ENCODE assay signal across 22 mouse cellular contexts in the genomic region with DNA sequence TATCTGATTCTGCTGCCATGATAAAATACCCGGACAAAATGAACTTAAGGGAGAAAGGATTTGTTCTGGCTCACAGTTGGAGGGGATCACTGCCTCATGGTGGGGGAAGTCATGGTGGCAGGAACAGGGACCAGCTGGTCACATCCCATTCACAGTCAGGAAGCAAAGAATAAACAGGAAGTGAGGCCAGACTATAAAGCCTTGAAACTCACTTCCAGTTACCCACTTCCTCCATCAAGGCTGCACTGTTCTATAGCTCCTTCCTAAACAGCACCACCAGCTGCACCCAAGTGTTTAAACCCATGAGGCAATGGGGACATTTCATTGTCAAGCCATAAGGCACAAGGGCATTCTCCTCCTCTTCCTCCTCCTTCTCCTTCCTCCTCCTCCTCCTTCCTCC.
DNase-seq lines count a peak whose midpoint lies in the region; ATAC-seq and TF ChIP-seq lines count a peak whose summit lies in the region.
"Had no signal": no experiment of that assay in that cellular context is flagged by ENCODE, and none has a peak within 500 bp of the region (broad histone marks: within the 10 kb centered on the region; RNA-seq: fewer than 3 reads in every experiment).

No protein-coding gene starts in this region.

- ATAC-seq in megakaryocyte, adult 5-6 weeks (ENCODE audit: poor library complexity, severe bottlenecking) = peak; percentile 52; the same call in 1 of the 2 replicates
- ATAC-seq: activated CD4-positive, CD25-positive, alpha-beta regulatory T cell, adult 4 months; CD4-positive, CD25-positive, alpha-beta regulatory T cell, adult 4 months; forebrain, embryonic 13.5 days; forebrain, embryonic 15.5 days; forebrain, postnatal 0 days; Patski had no signal

- 0 out of 2 replicates have a peak overlapping the region, but pooled peaks have one; percentile 4 for H3K27ac ChIP-seq in CH12.LX (ENCODE audit: insufficient read depth, low read depth)
- no peak overlapping the region for H3K27ac ChIP-seq in gastrocnemius, adult 2 months
- H3K27ac ChIP-seq: embryonic facial prominence, embryonic 10.5 days; embryonic facial prominence, embryonic 12.5 days; forebrain, embryonic 13.5 days; forebrain, embryonic 15.5 days had no signal

- no peaks in the 10 kb centered on the region; the same call in none of the 2 replicates for H3K79me2 ChIP-seq in CH12.LX (replicated peaks; ENCODE audit: control insufficient read depth, extremely low read depth, insufficient read depth, poor library complexity, severe bottlenecking)

- H3K4me2 ChIP-seq in CH12.LX (ENCODE audit: insufficient read depth, low read depth, poor library complexity, severe bottlenecking) = no peak overlapping the region
- H3K4me2 ChIP-seq: embryonic facial prominence, embryonic 12.5 days; forebrain, embryonic 13.5 days; forebrain, embryonic 15.5 days had no signal

- no peak for TF ChIP-seq CTCF in CH12.LX (conservative IDR thresholded peaks at IDR 0.05 in 1 of 2, IDR thresholded peaks at IDR 0.05 in 1 of 2; ENCODE audit: low read depth in 2 of 2, low read length in 2 of 2)
- TF ChIP-seq CTCF in gastrocnemius, adult 2 months (IDR thresholded peaks at IDR 0.05) = no peak

- intact Hi-C loops in gastrocnemius, adult 2 months (cut with DNase I) = no loop called here

- no peak overlapping the region for H3K4me3 ChIP-seq in CH12.LX (replicated peaks in 1 of 3; ENCODE audit: low read depth in 2 of 3, low read length in 2 of 3, poor library complexity in 1 of 3)
- H3K4me3 ChIP-seq in gastrocnemius, adult 2 months = no peak overlapping the region
- H3K4me3 ChIP-seq: embryonic facial prominence, embryonic 10.5 days; embryonic facial prominence, embryonic 12.5 days; forebrain, embryonic 13.5 days; forebrain, embryonic 15.5 days had no signal

- no peaks in the 10 kb centered on the region for H3K27me3 ChIP-seq in CH12.LX (replicated peaks)
- H3K27me3 ChIP-seq in splenic B cell, adult 2 months (ENCODE audit: control insufficient read depth, insufficient read depth, low read length, poor library complexity, severe bottlenecking) = no peaks in the 10 kb centered on the region
- H3K27me3 ChIP-seq: embryonic facial prominence, embryonic 12.5 days; forebrain, embryonic 13.5 days; forebrain, embryonic 15.5 days had no signal

- in situ Hi-C loops in CH12.LX (cut with MboI; ENCODE audit: low pct_ligation_motif_present, low pct_unique_long_range_greater_than_20kb, low sequenced_read_pairs) = no loop called here

- TF ChIP-seq RAD21 in CH12.LX (IDR thresholded peaks at IDR 0.05; ENCODE audit: low read depth, low read length) = no peak

- dilution Hi-C loops in CH12.LX (cut with MboI; ENCODE audit: extremely low pct_ligation_motif_present, extremely low pct_unique_long_range_greater_than_20kb, low sequenced_read_pairs) = no loop called here

- H3K4me1 ChIP-seq in CH12.LX (ENCODE audit: control insufficient read depth in 1 of 2, insufficient read depth in 2 of 2) = peaks cover 5 to 32% of the 10 kb centered on the region in 2 experiments
- H3K4me1 ChIP-seq: embryonic facial prominence, embryonic 10.5 days; embryonic facial prominence, embryonic 12.5 days; forebrain, embryonic 13.5 days; forebrain, embryonic 15.5 days had no signal

- TF ChIP-seq EP300 in CH12.LX (IDR thresholded peaks at IDR 0.05; ENCODE audit: low read length) = no peak

- peaks cover 39% of the 10 kb centered on the region for H3K9me3 ChIP-seq in CH12.LX (replicated peaks; ENCODE audit: low read length)

- TF ChIP-seq POLR2A in CH12.LX (IDR thresholded peaks at IDR 0.05; ENCODE audit: low read depth, low read length) = no peak

- H3K36me3 ChIP-seq in CH12.LX (replicated peaks in 1 of 2; ENCODE audit: control insufficient read depth in 1 of 2, insufficient read depth in 1 of 2, low read length in 1 of 2) = peaks cover 57 to 90% of the 10 kb centered on the region in 2 experiments
- H3K36me3 ChIP-seq in splenic B cell, adult 2 months (ENCODE audit: control insufficient read depth, insufficient read depth, low read length, poor library complexity, severe bottlenecking) = peaks cover 13% of the 10 kb centered on the region; the same call in 1 of the 2 replicates
- H3K36me3 ChIP-seq: embryonic facial prominence, embryonic 10.5 days; embryonic facial prominence, embryonic 12.5 days; forebrain, embryonic 15.5 days had no signal

- no peak overlapping the region for H3K9ac ChIP-seq in CH12.LX (ENCODE audit: insufficient read depth, low read depth)
- H3K9ac ChIP-seq: embryonic facial prominence, embryonic 12.5 days; forebrain, embryonic 13.5 days; forebrain, embryonic 15.5 days; forebrain, postnatal 0 days had no signal

- DNase-seq in A20 (ENCODE audit: low read depth, low spot score) = peak; percentile 52
- no peak for DNase-seq in CH12.LX (ENCODE audit: extremely low read depth)
- DNase-seq in splenic B cell, adult 2 months (ENCODE audit: low read depth, low spot score) = peak; percentile 36
- DNase-seq in cerebellum, postnatal 10 days = no peak
- DNase-seq in gastrocnemius, adult 2 months = no peak
- DNase-seq in adrenal gland, postnatal 36 days = no peak
- DNase-seq: adrenal gland, adult 8-10 months; adrenal gland, postnatal 14 days; cerebellum, adult 11 months; cerebellum, adult 18-20 months; cerebellum, adult 8-10 months; cerebellum, adult 9-11 months; cerebellum, postnatal 25 days; forebrain, postnatal 0 days had no signal

TF ChIP-seq in CH12.LX, 34 proteins besides CTCF, POLR2A, EP300 and RAD21:
- no peak for TF ChIP-seq GABPA (IDR thresholded peaks at IDR 0.05; ENCODE audit: insufficient replicate concordance, low read depth, low read length)

Comparison
In these comparisons a context has a peak if more than half of its experiments do, and no peak if none do; other contexts are left out.
1. DNase-seq: peak in A20 (single experiment) and splenic B cell, adult 2 months (single experiment); none in CH12.LX (single experiment), cerebellum, postnatal 10 days (0 of 2), gastrocnemius, adult 2 months (single experiment) and adrenal gland, postnatal 36 days (0 of 2).